Mouse (Mus musculus): ENCODE data around the gene Hsd17b6. TPM values are rescaled to one million over a fixed set of nuclear protein-coding genes. Genes with fewer than 3 reads are reported as not detected.
A peak's percentile ranks its signal among the peaks of the same experiment; 100 is the strongest.

The Hsd17b6 gene
- total and polyA plus RNA-seq, 3 experiments: 0.15 TPM; not detected in 2

- peaks cover 1 to 12% of the 10 kb centered on the region in 2 experiments for H3K27me3 ChIP-seq (ENCODE audit: control insufficient read depth in 1 of 2, insufficient read depth in 2 of 2, low read length in 2 of 2)
- TF ChIP-seq KAT2A (conservative IDR thresholded peaks at IDR 0.05; ENCODE audit: low read depth, low read length) (no peak), USF2 (IDR thresholded peaks at IDR 0.05; ENCODE audit: borderline replicate concordance in 1 of 2, insufficient read depth in 1 of 2, low read depth in 1 of 2, low read length in 2 of 2) (no peak), HCFC1 (IDR thresholded peaks at IDR 0.05; ENCODE audit: low read depth, low read length) (no peak), CHD2 (IDR thresholded peaks at IDR 0.05; ENCODE audit: low read length) (no peak), E2F4 (IDR thresholded peaks at IDR 0.05; ENCODE audit: borderline replicate concordance, low read depth, low read length) (no peak), MAFK (IDR thresholded peaks at IDR 0.05; ENCODE audit: borderline replicate concordance, low read depth, low read length) (no peak), GATA1 (IDR thresholded peaks at IDR 0.05; ENCODE audit: low read depth, low read length) (no peak), SMC3 (IDR thresholded peaks at IDR 0.05; ENCODE audit: low read depth, low read length) (peak; percentile 42), EP300 (IDR thresholded peaks at IDR 0.05; ENCODE audit: low read depth in 1 of 2, low read length in 2 of 2) (no peak), JUND (IDR thresholded peaks at IDR 0.05; ENCODE audit: low read depth, low read length) (peak; percentile 70), CHD1 (IDR thresholded peaks at IDR 0.05; ENCODE audit: low read depth, low read length) (no peak), ZKSCAN1 (IDR thresholded peaks at IDR 0.05; ENCODE audit: low read depth, low read length) (no peak), RAD21 (IDR thresholded peaks at IDR 0.05; ENCODE audit: low read depth, low read length) (peak; percentile 29), NRF1 (IDR thresholded peaks at IDR 0.05; ENCODE audit: insufficient read depth, low read depth, low read length, poor library complexity, severe bottlenecking) (no peak), TAL1 (IDR thresholded peaks at IDR 0.05; ENCODE audit: low read length) (no peak), ELF1 (IDR thresholded peaks at IDR 0.05; ENCODE audit: low read depth, low read length) (no peak), POLR2AphosphoS5 (IDR thresholded peaks at IDR 0.05; ENCODE audit: borderline replicate concordance, low read depth, low read length) (no peak), NELFE (IDR thresholded peaks at IDR 0.05; ENCODE audit: low read depth, low read length) (no peak), ZNF384 (IDR thresholded peaks at IDR 0.05; ENCODE audit: low read depth, low read length) (0 out of 2 replicates have a peak, but pooled peaks have one; percentile 41), CTCF (IDR thresholded peaks at IDR 0.05 in 2 of 3, conservative IDR thresholded peaks at IDR 0.05 in 1 of 3; ENCODE audit: control insufficient read depth in 1 of 3, insufficient read depth in 1 of 3, low read depth in 2 of 3, low read length in 3 of 3, poor library complexity in 1 of 3, severe bottlenecking in 1 of 3) (peak in 2 of 3 experiments; percentile 7 to 46; a peak in 2 of 6 replicates), ETS1 (IDR thresholded peaks at IDR 0.05; ENCODE audit: low read depth, low read length) (no peak), ZC3H11A (IDR thresholded peaks at IDR 0.05; ENCODE audit: low read depth, low read length) (no peak), BHLHE40 (IDR thresholded peaks at IDR 0.05; ENCODE audit: borderline replicate concordance, low read depth, low read length) (no peak)
- H3K4me1 ChIP-seq (ENCODE audit: control insufficient read depth in 1 of 2, insufficient read depth in 2 of 2, low read length in 2 of 2): no peaks in the 10 kb centered on the region
- no peak overlapping the region for H3K4me3 ChIP-seq (ENCODE audit: control insufficient read depth in 1 of 2, insufficient read depth in 1 of 2, low read depth in 2 of 2, low read length in 2 of 2)
- H3K36me3 ChIP-seq (ENCODE audit: control insufficient read depth in 1 of 2, insufficient read depth in 2 of 2, low read length in 2 of 2): no peaks in the 10 kb centered on the region
- H3K9me3 ChIP-seq (replicated peaks; ENCODE audit: insufficient read depth, low read length): no peaks in the 10 kb centered on the region
- no peaks in the 10 kb centered on the region for H3K79me2 ChIP-seq (ENCODE audit: control insufficient read depth, insufficient read depth, low read length, poor library complexity)
- H3K9ac ChIP-seq (ENCODE audit: control insufficient read depth, low read depth, low read length, poor library complexity, severe bottlenecking): no peak overlapping the region
- no peak overlapping the region for H3K27ac ChIP-seq (ENCODE audit: control insufficient read depth, low read depth, low read length)
- DNase-seq (ENCODE audit: low read depth, low spot score): peak; percentile 34
Observed at GRCm38 (mm10) chr10:127971135-127971534, 36.3 kb downstream of the Hsd17b6 start.
